Mouse (Mus musculus): ENCODE results near the gene Stk33. TPM values are rescaled to one million over a fixed set of nuclear protein-coding genes. Genes with fewer than 3 reads are reported as not detected.
"Not testable (repeated sequence)": the region's sequence is repeated elsewhere in the genome, so short reads cannot be mapped to it uniquely, and the experiment has no call there.

The Stk33 gene
- polyA plus RNA-seq, 1 experiment from 2014 or later, result 27.0 TPM

GRCm38 (mm10) chr7:109445012-109445411 lies 6.1 kb upstream of the Stk33 start:
- 16% methylated on average over 6 of the region's 6 CpGs for WGBS
- no peaks in the 10 kb centered on the region for H3K9me3 ChIP-seq
- no peak overlapping the region for H3K9ac ChIP-seq (replicated peaks)
- no peak overlapping the region for H3K27ac ChIP-seq (replicated peaks)
- H3K36me3 ChIP-seq, result no peaks in the 10 kb centered on the region
- H3K27me3 ChIP-seq, result no peaks in the 10 kb centered on the region
- ATAC-seq (ENCODE audit: low FRiP score, low read depth), result no peak
- no peak overlapping the region for H3K4me2 ChIP-seq (replicated peaks)
- no peak overlapping the region for H3K4me3 ChIP-seq
- H3K4me1 ChIP-seq, result peaks cover 13% of the 10 kb centered on the region; the same call in 1 of the 2 replicates

- H3K9me3 ChIP-seq, result no peaks in the 10 kb centered on the region
- WGBS, result 88% methylated on average over 5 of the region's 5 CpGs
These were observed 3.9 kb upstream of the Stk33 start for GRCm38 (mm10) chr7:109442739-109443138.

GRCm38 (mm10) chr7:109440697-109441269 lies 1.9 kb upstream of the Stk33 start:
- Histone ChIP-seq H3K9ac (replicated peaks) (no peak overlapping the region), H3K4me2 (replicated peaks) (peak overlapping the region; percentile 66), H3K27me3 (no peaks in the 10 kb centered on the region), H3K36me3 (no peaks in the 10 kb centered on the region), H3K27ac (replicated peaks) (0 out of 2 replicates have a peak overlapping the region, but pooled peaks have one; percentile 94), H3K9me3 (no peaks in the 10 kb centered on the region), H3K4me1 (peaks cover 37% of the 10 kb centered on the region; the same call in 1 of the 2 replicates), H3K4me3 (0 out of 2 replicates have a peak overlapping the region, but pooled peaks have one; percentile 6)
- no peak for ATAC-seq (ENCODE audit: low FRiP score, low read depth)
- WGBS, result 87% methylated on average over 9 of the region's 9 CpGs

More at GRCm38 (mm10) chr7:109442739-109443138, 3.9 kb upstream of the Stk33 start:
- Histone ChIP-seq H3K4me3 (no peak overlapping the region), H3K4me1 (peaks cover 28% of the 10 kb centered on the region; the same call in 1 of the 2 replicates), H3K27me3 (no peaks in the 10 kb centered on the region), H3K4me2 (replicated peaks) (no peak overlapping the region), H3K9ac (replicated peaks) (no peak overlapping the region), H3K36me3 (no peaks in the 10 kb centered on the region), H3K27ac (replicated peaks) (no peak overlapping the region)
- ATAC-seq (ENCODE audit: low FRiP score, low read depth), result no peak

- Histone ChIP-seq H3K4me1 (no peaks in the 10 kb centered on the region), H3K9ac (replicated peaks) (no peak overlapping the region), H3K27ac (replicated peaks) (no peak overlapping the region), H3K36me3 (no peaks in the 10 kb centered on the region), H3K9me3 (no peaks in the 10 kb centered on the region), H3K4me2 (replicated peaks) (no peak overlapping the region), H3K4me3 (no peak overlapping the region), H3K27me3 (no peaks in the 10 kb centered on the region; the same call in 1 of the 2 replicates)
- ATAC-seq (ENCODE audit: low FRiP score, low read depth), result peak; percentile 38; the same call in 1 of the 2 replicates
- WGBS, result 66% methylated on average over 3 of the region's 3 CpGs
These were observed 14.3 kb downstream of the Stk33 start for GRCm38 (mm10) chr7:109424422-109425159.

- H3K27me3 ChIP-seq, result no peaks in the 10 kb centered on the region; the same call in 1 of the 2 replicates
- H3K4me1 ChIP-seq, result no peaks in the 10 kb centered on the region
- H3K36me3 ChIP-seq, result no peaks in the 10 kb centered on the region
- no peak overlapping the region for H3K9ac ChIP-seq (replicated peaks)
- no peaks in the 10 kb centered on the region for H3K9me3 ChIP-seq
- H3K4me2 ChIP-seq (replicated peaks), result no peak overlapping the region
- no peak for ATAC-seq (ENCODE audit: low FRiP score, low read depth)
- no peak overlapping the region for H3K27ac ChIP-seq (replicated peaks)
- no peak overlapping the region for H3K4me3 ChIP-seq
- 77% methylated on average over 8 of the region's 8 CpGs for WGBS
These were observed 16.1 kb downstream of the Stk33 start for GRCm38 (mm10) chr7:109422803-109423202.

- Histone ChIP-seq H3K4me3 (no peak overlapping the region), H3K4me2 (replicated peaks) (no peak overlapping the region), H3K27ac (replicated peaks) (no peak overlapping the region), H3K9ac (replicated peaks) (no peak overlapping the region), H3K27me3 (no peaks in the 10 kb centered on the region), H3K9me3 (no peaks in the 10 kb centered on the region), H3K4me1 (peaks cover 3% of the 10 kb centered on the region; the same call in 1 of the 2 replicates), H3K36me3 (no peaks in the 10 kb centered on the region)
- no peak for ATAC-seq (ENCODE audit: low FRiP score, low read depth)
- WGBS, result 62% methylated on average over 7 of the region's 7 CpGs
These were observed 33.4 kb downstream of the Stk33 start for GRCm38 (mm10) chr7:109405491-109405890.

- Histone ChIP-seq H3K4me3 (no peak overlapping the region), H3K4me1 (no peaks in the 10 kb centered on the region), H3K4me2 (replicated peaks) (no peak overlapping the region), H3K9ac (replicated peaks) (no peak overlapping the region), H3K9me3 (no peaks in the 10 kb centered on the region), H3K36me3 (no peaks in the 10 kb centered on the region), H3K27ac (replicated peaks) (no peak overlapping the region), H3K27me3 (no peaks in the 10 kb centered on the region)
- 79% methylated on average over 3 of the region's 3 CpGs for WGBS
- ATAC-seq (ENCODE audit: low FRiP score, low read depth), result no peak
These were observed 39.6 kb downstream of the Stk33 start for GRCm38 (mm10) chr7:109399299-109399698.

- ATAC-seq (ENCODE audit: low FRiP score, low read depth), result no peak
- no peak overlapping the region for H3K27ac ChIP-seq (replicated peaks)
- H3K27me3 ChIP-seq, result no peaks in the 10 kb centered on the region
- H3K36me3 ChIP-seq, result no peaks in the 10 kb centered on the region
- H3K9ac ChIP-seq (replicated peaks), result no peak overlapping the region
- H3K9me3 ChIP-seq, result peaks cover 10% of the 10 kb centered on the region; the same call in 1 of the 2 replicates
- no peaks in the 10 kb centered on the region for H3K4me1 ChIP-seq
- no peak overlapping the region for H3K4me3 ChIP-seq
- 91% methylated on average over 1 of the region's 1 CpGs for WGBS
- no peak overlapping the region for H3K4me2 ChIP-seq (replicated peaks)
These were observed 57.8 kb downstream of the Stk33 start for GRCm38 (mm10) chr7:109381131-109381530.

GRCm38 (mm10) chr7:109373556-109373955 lies 65.3 kb downstream of the Stk33 start:
- H3K4me2 ChIP-seq (replicated peaks); H3K36me3 ChIP-seq; ATAC-seq (ENCODE audit: low FRiP score, low read depth); H3K4me3 ChIP-seq; H3K27ac ChIP-seq (replicated peaks); H3K9ac ChIP-seq (replicated peaks); H3K9me3 ChIP-seq; H3K27me3 ChIP-seq; H3K4me1 ChIP-seq: not testable (repeated sequence)
- WGBS, result 83% methylated on average over 6 of the region's 6 CpGs

GRCm38 (mm10) chr7:109358435-109359187 lies 80.3 kb downstream of the Stk33 start:
- no peak for ATAC-seq (ENCODE audit: low FRiP score, low read depth)
- Histone ChIP-seq H3K4me1 (peaks cover 3% of the 10 kb centered on the region; the same call in 1 of the 2 replicates), H3K27me3 (no peaks in the 10 kb centered on the region), H3K4me3 (no peak overlapping the region), H3K4me2 (replicated peaks) (no peak overlapping the region), H3K27ac (replicated peaks) (no peak overlapping the region), H3K36me3 (no peaks in the 10 kb centered on the region), H3K9me3 (no peaks in the 10 kb centered on the region), H3K9ac (replicated peaks) (no peak overlapping the region)
- 84% methylated on average over 5 of the region's 5 CpGs for WGBS

- no peak overlapping the region for H3K27ac ChIP-seq (replicated peaks)
- no peaks in the 10 kb centered on the region for H3K36me3 ChIP-seq
- 86% methylated on average over 1 of the region's 1 CpGs for WGBS
- no peaks in the 10 kb centered on the region for H3K9me3 ChIP-seq
- no peak overlapping the region for H3K9ac ChIP-seq (replicated peaks)
- H3K4me2 ChIP-seq (replicated peaks), result no peak overlapping the region
- H3K4me3 ChIP-seq, result no peak overlapping the region
- ATAC-seq (ENCODE audit: low FRiP score, low read depth), result no peak
- no peaks in the 10 kb centered on the region for H3K27me3 ChIP-seq
- H3K4me1 ChIP-seq, result peaks cover 3% of the 10 kb centered on the region; the same call in 1 of the 2 replicates
These were observed 81.0 kb downstream of the Stk33 start for GRCm38 (mm10) chr7:109357877-109358276.

GRCm38 (mm10) chr7:109347241-109347640 lies 91.6 kb downstream of the Stk33 start:
- no peaks in the 10 kb centered on the region for H3K27me3 ChIP-seq
- no peak overlapping the region for H3K9ac ChIP-seq (replicated peaks)
- no peaks in the 10 kb centered on the region for H3K36me3 ChIP-seq
- no peak overlapping the region for H3K27ac ChIP-seq (replicated peaks)
- 84% methylated on average over 3 of the region's 3 CpGs for WGBS
- H3K4me2 ChIP-seq (replicated peaks), result no peak overlapping the region
- ATAC-seq (ENCODE audit: low FRiP score, low read depth), result no peak
- no peak overlapping the region for H3K4me3 ChIP-seq
- H3K9me3 ChIP-seq, result peaks cover 5% of the 10 kb centered on the region; the same call in 1 of the 2 replicates
- H3K4me1 ChIP-seq, result no peaks in the 10 kb centered on the region
